20 mouse cellular contexts compared by ENCODE assay signal in genomic region chr9:32740751-32741387, GRCm38 (mm10).
DNase-seq lines count a peak whose midpoint lies in the region; ATAC-seq and TF ChIP-seq lines count a peak whose summit lies in the region.
"Had no signal": no experiment of that assay in that cellular context is flagged by ENCODE, and none has a peak within 500 bp of the region (broad histone marks: within the 10 kb centered on the region; RNA-seq: fewer than 3 reads in every experiment).

No protein-coding gene starts in this region.

- no peaks in the 10 kb centered on the region for H3K9me3 ChIP-seq in forebrain, postnatal 0 days (ENCODE audit: low read length)
- no peaks in the 10 kb centered on the region for H3K9me3 ChIP-seq in forebrain, embryonic 14.5 days (replicated peaks; ENCODE audit: control insufficient read depth, low read length)
- no peaks in the 10 kb centered on the region for H3K9me3 ChIP-seq in midbrain, embryonic 14.5 days (ENCODE audit: control insufficient read depth, low read length)
- H3K9me3 ChIP-seq in midbrain, embryonic 10.5 days (replicated peaks) = no peaks in the 10 kb centered on the region
- H3K9me3 ChIP-seq: embryonic facial prominence, embryonic 10.5 days; heart, embryonic 13.5 days; liver, embryonic 13.5 days; neural tube, embryonic 13.5 days had no signal

- ATAC-seq in forebrain, postnatal 0 days = peak; percentile 14; the same call in 1 of the 2 replicates
- no peak for ATAC-seq in forebrain, embryonic 14.5 days
- no peak for ATAC-seq in midbrain, embryonic 14.5 days (ENCODE audit: low FRiP score, low TSS enrichment)
- peak; percentile 51 for ATAC-seq in megakaryocyte, adult 5-6 weeks (ENCODE audit: poor library complexity, severe bottlenecking)
- ATAC-seq: Patski had no signal

- WGBS in forebrain, postnatal 0 days = 80% methylated on average over 12 of the region's 12 CpGs
- WGBS in forebrain, embryonic 14.5 days = 86% methylated on average over 12 of the region's 12 CpGs
- WGBS in midbrain, embryonic 14.5 days = 85% methylated on average over 12 of the region's 12 CpGs
- WGBS in midbrain, embryonic 10.5 days = 91% methylated on average over 12 of the region's 12 CpGs

- H3K36me3 ChIP-seq in forebrain, postnatal 0 days (ENCODE audit: insufficient read depth) = no peaks in the 10 kb centered on the region
- no peaks in the 10 kb centered on the region for H3K36me3 ChIP-seq in forebrain, embryonic 14.5 days (ENCODE audit: control insufficient read depth, insufficient read depth, low read length)
- H3K36me3 ChIP-seq in midbrain, embryonic 14.5 days (ENCODE audit: control insufficient read depth, insufficient read depth, low read length) = no peaks in the 10 kb centered on the region
- H3K36me3 ChIP-seq in midbrain, embryonic 10.5 days = no peaks in the 10 kb centered on the region
- H3K36me3 ChIP-seq: liver, embryonic 13.5 days; neural tube, embryonic 13.5 days had no signal

- no peak overlapping the region for H3K4me2 ChIP-seq in forebrain, postnatal 0 days (ENCODE audit: low read depth)
- H3K4me2 ChIP-seq in forebrain, embryonic 14.5 days (ENCODE audit: low read length) = no peak overlapping the region
- no peak overlapping the region for H3K4me2 ChIP-seq in midbrain, embryonic 14.5 days (ENCODE audit: low read length)
- H3K4me2 ChIP-seq: heart, embryonic 13.5 days; liver, embryonic 13.5 days; neural tube, embryonic 13.5 days had no signal

- no peak overlapping the region for H3K27ac ChIP-seq in forebrain, postnatal 0 days (ENCODE audit: low read depth, low read length)
- H3K27ac ChIP-seq in forebrain, embryonic 14.5 days (ENCODE audit: low read depth, low read length) = no peak overlapping the region
- H3K27ac ChIP-seq in midbrain, embryonic 14.5 days (replicated peaks; ENCODE audit: low read depth, low read length) = no peak overlapping the region
- no peak overlapping the region for H3K27ac ChIP-seq in midbrain, embryonic 10.5 days (replicated peaks)
- H3K27ac ChIP-seq: embryonic facial prominence, embryonic 10.5 days; heart, embryonic 13.5 days; liver, embryonic 13.5 days; neural tube, embryonic 13.5 days had no signal

- no peak for TF ChIP-seq CTCF in forebrain, postnatal 0 days (IDR thresholded peaks at IDR 0.05; ENCODE audit: low read depth)

- no peak for DNase-seq in forebrain, postnatal 0 days
- no peak for DNase-seq in forebrain, embryonic 14.5 days (ENCODE audit: low spot score)
- DNase-seq in midbrain, embryonic 14.5 days = peak; percentile 9
- no peak for DNase-seq in midbrain, embryonic 10.5 days (ENCODE audit: low spot score)
- peak; percentile 82 for DNase-seq in thymus, postnatal 14 days
- no peak for DNase-seq in left cerebral cortex, adult 8-10 months (ENCODE audit: low spot score in 2 of 2)
- no peak for DNase-seq in left cerebral cortex, adult 18-20 months (ENCODE audit: low spot score in 2 of 2)
- DNase-seq: cerebellum, adult 11 months; cerebellum, postnatal 25 days; gastrocnemius, postnatal 25 days; kidney, postnatal 25 days; layer of hippocampus, adult 9-11 months; liver, embryonic 13.5 days; lung, postnatal 14 days had no signal

- H3K4me3 ChIP-seq in forebrain, postnatal 0 days (ENCODE audit: low read depth, low read length) = no peak overlapping the region
- no peak overlapping the region for H3K4me3 ChIP-seq in forebrain, embryonic 14.5 days (ENCODE audit: low read depth, low read length)
- no peak overlapping the region for H3K4me3 ChIP-seq in midbrain, embryonic 14.5 days (replicated peaks; ENCODE audit: low read depth, low read length)
- no peak overlapping the region for H3K4me3 ChIP-seq in midbrain, embryonic 10.5 days
- H3K4me3 ChIP-seq: embryonic facial prominence, embryonic 10.5 days; erythroblast, embryonic 14.5 days; heart, embryonic 13.5 days; liver, embryonic 13.5 days; neural tube, embryonic 13.5 days had no signal

- H3K4me1 ChIP-seq in forebrain, postnatal 0 days (ENCODE audit: insufficient read depth) = no peaks in the 10 kb centered on the region
- H3K4me1 ChIP-seq in forebrain, embryonic 14.5 days (ENCODE audit: control insufficient read depth, insufficient read depth, low read length) = peaks cover 2% of the 10 kb centered on the region
- no peaks in the 10 kb centered on the region for H3K4me1 ChIP-seq in midbrain, embryonic 14.5 days (ENCODE audit: control insufficient read depth, insufficient read depth, low read length)
- no peaks in the 10 kb centered on the region for H3K4me1 ChIP-seq in midbrain, embryonic 10.5 days
- H3K4me1 ChIP-seq: neural tube, embryonic 13.5 days had no signal

- H3K9ac ChIP-seq in forebrain, postnatal 0 days = no peak overlapping the region
- no peak overlapping the region for H3K9ac ChIP-seq in forebrain, embryonic 14.5 days (ENCODE audit: low read length)
- H3K9ac ChIP-seq in midbrain, embryonic 14.5 days (replicated peaks; ENCODE audit: low read length) = no peak overlapping the region
- H3K9ac ChIP-seq: heart, embryonic 13.5 days; liver, embryonic 13.5 days; neural tube, embryonic 13.5 days had no signal

- H3K27me3 ChIP-seq in forebrain, postnatal 0 days (ENCODE audit: insufficient read depth, low read length) = no peaks in the 10 kb centered on the region
- H3K27me3 ChIP-seq in forebrain, embryonic 14.5 days (replicated peaks; ENCODE audit: control insufficient read depth, insufficient read depth, low read length) = no peaks in the 10 kb centered on the region
- no peaks in the 10 kb centered on the region for H3K27me3 ChIP-seq in midbrain, embryonic 14.5 days (ENCODE audit: control insufficient read depth, insufficient read depth, low read length)
- H3K27me3 ChIP-seq in midbrain, embryonic 10.5 days (ENCODE audit: low read depth, poor library complexity, severe bottlenecking) = no peaks in the 10 kb centered on the region
- H3K27me3 ChIP-seq: heart, embryonic 13.5 days; liver, embryonic 13.5 days; Patski had no signal

Comparison
In these comparisons a context has a peak if more than half of its experiments do, and no peak if none do; other contexts are left out.
1. ATAC-seq: peak in forebrain, postnatal 0 days (single experiment) and megakaryocyte, adult 5-6 weeks (single experiment); none in forebrain, embryonic 14.5 days (single experiment) and midbrain, embryonic 14.5 days (single experiment).
2. DNase-seq: peak in midbrain, embryonic 14.5 days (single experiment) and thymus, postnatal 14 days (single experiment); none in forebrain, postnatal 0 days (single experiment), forebrain, embryonic 14.5 days (single experiment), midbrain, embryonic 10.5 days (single experiment), left cerebral cortex, adult 8-10 months (0 of 2) and left cerebral cortex, adult 18-20 months (0 of 2).